Mouse (Mus musculus): Measurements from ENCODE around the gene Trim7.
"Not testable (repeated sequence)": the region's sequence is repeated elsewhere in the genome, so short reads cannot be mapped to it uniquely, and the experiment has no call there.

Trim7 gene

DNA sequence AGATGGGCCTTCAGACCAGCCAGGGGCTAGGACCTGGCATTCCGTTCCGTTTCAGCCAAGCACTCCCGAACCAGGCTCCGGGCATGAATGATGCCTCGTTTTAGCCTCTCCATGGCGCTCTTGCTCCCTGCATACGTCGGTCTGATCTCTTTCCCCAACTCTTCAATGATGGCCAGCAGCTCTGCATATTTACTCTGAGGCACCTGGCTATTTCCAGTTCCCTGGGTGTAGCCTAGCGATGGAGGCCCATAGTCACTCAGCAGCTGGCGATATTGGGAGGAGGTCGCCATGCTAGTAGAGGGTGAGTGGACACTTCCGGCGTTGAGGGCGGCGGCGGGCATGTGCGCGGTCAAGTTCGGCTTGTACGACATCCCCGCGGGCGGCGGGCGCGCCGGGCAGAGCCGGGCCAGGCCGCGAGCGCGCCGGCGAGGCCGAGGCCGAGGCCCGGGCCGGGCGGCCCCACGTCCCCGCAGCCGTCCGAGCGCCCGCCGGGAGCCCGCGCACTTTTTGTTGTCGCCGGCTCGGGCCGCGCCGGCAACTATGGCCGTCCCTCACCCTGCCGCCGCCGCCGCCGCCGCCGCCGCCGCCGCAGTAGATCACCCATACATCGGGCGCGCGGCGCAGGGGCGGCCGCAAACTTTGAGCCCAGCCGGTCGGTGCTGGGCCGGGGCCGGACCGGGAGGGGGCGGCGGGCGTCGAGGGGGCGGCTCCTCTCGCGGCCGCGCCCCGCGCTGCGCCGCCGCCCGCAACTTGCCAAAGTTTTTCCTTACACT, at the start of gene Trim7, which contains the start of gene Gm12184:
Gene Trim7 (plus strand): TSS at position 162 of the 773 bp plus-strand sequence.
Gene Gm12184 (minus strand): TSS at position 677 of the 773 bp plus-strand sequence.
- DNase-seq (ENCODE audit: low read depth, low spot score), result not testable (repeated sequence)

- no peak for DNase-seq (ENCODE audit: low read depth, low spot score)
Observed at GRCm38 (mm10) chr11:48776664-48777063, 49.3 kb upstream of the Trim7 start.

GRCm38 (mm10) chr11:48777303-48777702, 48.6 kb upstream of the Trim7 start:
- no peak for DNase-seq (ENCODE audit: low read depth, low spot score)

- no peak for DNase-seq (ENCODE audit: low read depth, low spot score)
Observed at GRCm38 (mm10) chr11:48779450-48779849, 46.5 kb upstream of the Trim7 start.

- DNase-seq (ENCODE audit: low read depth, low spot score), result no peak
Observed at GRCm38 (mm10) chr11:48782243-48782642, 43.7 kb upstream of the Trim7 start.

GRCm38 (mm10) chr11:48787455-48788211, 38.3 kb upstream of the Trim7 start:
- DNase-seq (ENCODE audit: low read depth, low spot score), result no peak

DNA sequence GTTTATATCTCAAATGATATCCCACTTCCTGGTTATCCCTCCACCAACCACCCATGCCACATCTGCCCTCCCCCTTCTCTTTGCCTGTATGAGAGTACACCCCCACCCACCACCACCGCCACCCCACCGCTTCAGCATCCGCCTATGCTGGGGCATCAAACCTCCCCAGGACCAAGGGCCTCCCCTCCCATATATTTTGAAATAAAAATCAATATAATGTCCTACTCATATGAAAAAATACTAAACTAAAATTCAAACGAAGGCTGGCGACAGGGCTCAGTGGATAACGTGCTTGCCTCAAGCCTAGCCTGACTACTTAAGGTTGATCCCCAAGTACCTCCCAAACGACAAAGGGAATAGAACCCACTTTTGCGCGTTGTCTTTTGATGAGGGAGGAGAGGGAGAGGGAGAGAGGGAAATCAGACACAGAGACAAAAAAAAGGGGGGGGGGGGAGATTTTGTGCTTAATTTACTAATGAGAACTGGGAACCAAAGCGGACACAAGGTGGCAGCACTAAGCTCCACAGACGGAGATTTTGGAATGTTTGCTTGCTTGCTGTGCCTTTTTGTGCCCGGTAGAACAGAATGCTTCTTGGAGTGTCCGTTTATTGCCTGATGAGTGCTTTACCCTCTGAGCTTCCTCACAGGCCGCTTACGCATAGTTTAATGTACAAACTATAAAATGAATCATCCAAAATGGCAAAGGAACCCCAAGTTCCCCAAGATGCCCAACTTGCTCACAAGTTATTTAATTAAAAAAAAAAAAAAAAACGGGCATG, 37.4 kb upstream of the Trim7 start:
- DNase-seq (ENCODE audit: low read depth, low spot score), result no peak

DNA sequence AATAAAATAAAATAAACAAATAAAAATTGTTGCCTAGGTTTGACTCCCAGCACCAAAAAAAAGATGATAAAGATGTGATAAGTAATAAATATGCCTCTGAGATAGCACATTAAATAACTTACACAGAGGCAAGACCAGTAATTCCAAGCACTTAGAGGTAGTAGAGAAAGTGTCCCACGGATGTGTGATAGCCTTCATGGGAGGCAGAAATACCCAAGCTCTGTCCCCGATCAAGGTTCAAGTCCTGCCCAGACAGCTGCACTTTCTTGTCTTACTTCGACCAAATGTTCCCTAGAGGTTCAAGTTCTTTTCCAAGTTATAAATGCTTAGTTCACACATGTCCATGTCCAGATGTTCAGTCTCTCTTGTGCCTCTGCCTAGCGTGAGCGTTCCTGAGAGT, 36.7 kb upstream of the Trim7 start:
- DNase-seq (ENCODE audit: low read depth, low spot score), result no peak

- peak; percentile 62 for DNase-seq (ENCODE audit: low read depth, low spot score)
Observed at GRCm38 (mm10) chr11:48789973-48790823, 35.7 kb upstream of the Trim7 start.

GRCm38 (mm10) chr11:48790946-48791345, 35.0 kb upstream of the Trim7 start:
- DNase-seq (ENCODE audit: low read depth, low spot score), result no peak

- DNase-seq (ENCODE audit: low read depth, low spot score), result not testable (repeated sequence)
Observed at GRCm38 (mm10) chr11:48791894-48792293, 34.0 kb upstream of the Trim7 start.

- DNase-seq (ENCODE audit: low read depth, low spot score), result no peak
Observed at GRCm38 (mm10) chr11:48793184-48793583, 32.8 kb upstream of the Trim7 start.

- DNase-seq (ENCODE audit: low read depth, low spot score), result no peak
Observed at GRCm38 (mm10) chr11:48795221-48795620, 30.7 kb upstream of the Trim7 start.

DNA sequence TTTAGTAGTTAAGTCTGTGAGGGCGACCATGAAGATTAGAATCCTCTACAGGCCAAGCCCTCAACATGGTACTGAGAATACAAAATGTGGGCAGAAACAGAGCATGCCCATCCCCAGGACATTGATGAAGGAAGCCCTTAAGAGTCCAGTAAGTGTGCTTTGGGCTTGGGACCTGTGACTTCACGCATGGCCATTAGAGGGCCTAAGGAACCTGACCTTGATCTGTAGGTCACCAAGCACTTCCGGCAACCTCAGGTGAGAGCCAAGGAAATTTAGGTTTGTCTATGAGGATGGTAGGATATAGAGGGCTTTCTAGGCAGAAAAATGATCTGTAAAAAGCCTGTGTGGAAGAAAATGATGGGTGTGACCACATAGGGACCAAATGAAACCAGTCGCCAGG, 29.6 kb upstream of the Trim7 start:
- DNase-seq (ENCODE audit: low read depth, low spot score), result no peak

DNA sequence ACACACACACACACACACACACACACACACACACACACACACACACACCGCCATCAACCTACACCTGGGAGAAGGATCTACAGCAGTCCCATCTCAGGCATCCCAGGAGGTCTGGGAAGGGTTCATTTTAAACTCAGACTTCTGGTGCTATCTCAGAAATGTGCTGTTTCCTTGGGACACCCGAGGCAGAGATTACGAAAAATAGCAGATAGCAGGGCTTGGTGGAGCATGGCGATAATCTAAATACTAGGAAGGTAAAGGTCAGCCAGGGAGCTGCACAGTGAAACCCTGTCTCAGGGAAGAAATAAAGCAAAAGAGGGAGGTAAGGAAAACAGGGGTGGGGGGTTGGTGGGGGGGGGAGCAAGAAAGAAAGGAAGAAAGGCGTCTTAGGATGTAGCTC, 28.7 kb upstream of the Trim7 start:
- no peak for DNase-seq (ENCODE audit: low read depth, low spot score)

DNA sequence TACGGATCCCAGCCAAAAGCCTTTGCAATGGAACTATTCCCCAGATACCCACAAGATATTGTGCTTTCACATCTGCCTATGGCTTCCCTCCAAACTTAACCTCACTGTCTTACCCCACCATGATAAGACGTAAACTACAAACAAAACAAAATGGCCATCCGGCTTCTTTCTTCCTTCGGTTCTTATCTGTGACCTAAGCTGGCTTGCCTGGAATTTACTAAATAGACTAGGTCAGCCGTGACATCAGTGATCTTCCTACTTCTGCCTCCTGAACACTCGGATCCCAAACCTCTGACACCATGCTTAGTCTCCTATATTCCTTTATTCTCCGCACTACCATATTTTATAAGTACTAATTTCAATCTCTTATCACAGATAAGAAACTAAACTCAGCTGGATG, 27.6 kb upstream of the Trim7 start:
- DNase-seq (ENCODE audit: low read depth, low spot score), result no peak

DNA sequence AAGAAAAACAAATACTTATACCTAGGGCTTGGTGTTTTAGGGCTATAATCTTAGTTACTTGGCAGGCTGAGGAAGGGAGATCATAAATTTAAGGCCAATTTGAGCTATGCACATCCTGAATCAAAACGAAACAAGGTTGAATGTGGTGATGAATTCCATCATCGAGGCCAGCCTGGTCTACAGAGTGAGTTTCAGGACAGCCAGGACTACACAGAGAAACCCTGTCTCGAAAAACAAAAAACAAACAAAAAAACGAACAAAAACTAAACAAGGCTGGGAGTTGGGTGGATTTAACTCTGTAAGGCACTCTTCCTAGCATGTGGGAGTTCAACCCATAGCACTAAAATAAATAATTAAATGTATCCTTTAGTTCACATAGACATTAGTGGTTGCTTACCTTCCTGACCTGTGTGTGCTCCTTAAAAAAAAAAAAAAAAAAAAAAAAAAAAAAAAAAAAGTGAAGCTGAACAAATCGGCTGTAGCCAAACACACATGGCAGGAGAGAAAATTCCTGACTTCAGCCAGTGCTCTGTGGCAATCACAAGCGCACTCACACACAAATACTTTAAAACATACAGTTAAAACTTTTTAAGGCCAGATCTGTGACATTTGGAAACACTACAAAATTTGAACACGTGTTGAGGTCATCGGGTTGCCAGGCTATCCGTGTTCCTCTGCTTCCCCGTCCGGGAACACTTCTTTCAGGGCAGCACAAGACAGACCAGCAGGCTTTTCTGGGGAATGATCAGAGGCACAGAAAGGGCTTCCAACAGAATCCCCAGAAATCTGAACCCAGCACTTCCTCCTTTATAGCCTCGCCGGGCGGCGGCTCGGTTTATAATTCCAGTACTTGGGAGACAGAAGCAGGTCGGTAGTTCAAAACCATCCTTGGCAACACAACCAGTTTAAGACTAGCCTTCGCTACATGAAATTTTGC, 26.7 kb upstream of the Trim7 start:
- DNase-seq (ENCODE audit: low read depth, low spot score), result no peak

DNA sequence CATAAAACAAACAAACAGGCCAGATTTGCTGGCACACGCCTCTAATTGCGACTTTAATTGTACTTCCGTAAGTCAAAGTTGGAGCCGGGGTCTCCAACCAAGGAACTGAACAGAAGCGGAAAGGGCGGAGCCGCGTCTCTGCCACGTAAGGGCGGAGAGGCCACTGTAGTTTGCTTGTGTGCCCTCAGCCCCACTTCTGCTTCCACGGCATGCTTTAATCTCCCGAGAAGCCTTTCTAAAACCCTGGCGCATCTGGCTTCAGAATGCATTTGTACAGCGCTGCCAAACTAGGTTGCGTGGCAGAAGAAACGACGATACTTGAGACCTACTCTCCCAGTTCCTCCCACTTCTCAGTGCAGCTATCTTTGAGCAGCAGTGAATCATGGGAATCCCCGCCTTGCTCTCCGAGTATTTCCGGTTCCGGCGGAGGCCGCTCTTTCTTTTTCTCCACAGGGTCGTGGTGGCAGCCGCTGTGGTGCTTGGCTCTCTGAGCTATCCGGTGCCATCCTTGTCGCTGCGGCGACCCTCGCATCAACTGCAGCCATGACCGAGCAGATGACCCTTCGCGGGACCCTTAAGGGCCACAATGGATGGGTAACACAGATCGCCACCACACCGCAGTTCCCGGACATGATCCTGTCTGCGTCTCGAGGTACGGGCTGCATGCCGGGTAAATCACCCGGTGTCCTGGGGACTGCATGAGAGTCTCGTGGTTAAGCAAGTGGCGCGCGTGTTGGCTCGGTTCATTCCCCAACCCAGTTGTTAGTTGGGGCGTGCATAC, 25.8 kb upstream of the Trim7 start, which contains the start of gene Rack1:
Gene Rack1 (plus strand): TSS at position 412 of the 781 bp plus-strand sequence.
- DNase-seq (ENCODE audit: low read depth, low spot score), result peak; percentile 75
